Mouse (Mus musculus) spleen, embryonic (tissue): Measurements from ENCODE around the gene Msantd4.
"Not testable (repeated sequence)": the region's sequence is repeated elsewhere in the genome, so short reads cannot be mapped to it uniquely, and the experiment has no call there.

Experiments used
- CTCF ChIA-PET: fragments of 350-600 bp; sonication (Branson Sonifier 250); formaldehyde crosslinking; loops from one replicate; lab custom pipeline; 2022; lab: Charles Lee

The Msantd4 gene

GRCm38 (mm10) chr9:4375828-4376639, at the start of gene Msantd4:
TSS of gene Msantd4 (plus strand) at chr9:4376562.
- CTCF ChIA-PET: no interaction called here

- CTCF ChIA-PET: no interaction called here
Observed at GRCm38 (mm10) chr9:4353163-4353562, 23.2 kb upstream of the Msantd4 start.

DNA sequence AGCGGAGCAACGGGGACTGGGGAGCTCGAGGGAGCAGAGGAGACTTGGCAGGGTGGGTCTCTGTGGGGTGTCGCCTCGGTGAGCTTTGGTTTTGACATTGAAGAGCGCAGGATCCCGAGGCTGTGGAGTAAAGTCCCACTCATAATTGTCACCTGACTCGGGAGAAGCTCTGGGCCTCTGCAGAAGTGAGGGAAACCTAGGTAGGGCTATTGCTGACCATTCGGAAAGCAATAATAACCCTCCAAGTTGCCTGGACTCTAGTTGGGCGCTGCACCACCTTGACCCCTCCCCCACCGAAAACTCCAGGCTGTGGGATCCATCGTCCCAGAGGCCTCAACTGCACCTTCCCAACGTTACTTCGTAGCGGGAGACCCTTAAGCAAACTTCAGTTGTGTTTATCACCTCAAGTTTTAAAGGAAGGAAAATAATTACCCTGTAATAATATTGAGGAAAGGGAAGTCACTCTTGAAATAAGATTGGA, 318 bp downstream of the Msantd4 start:
- CTCF ChIA-PET: no interaction called here

DNA sequence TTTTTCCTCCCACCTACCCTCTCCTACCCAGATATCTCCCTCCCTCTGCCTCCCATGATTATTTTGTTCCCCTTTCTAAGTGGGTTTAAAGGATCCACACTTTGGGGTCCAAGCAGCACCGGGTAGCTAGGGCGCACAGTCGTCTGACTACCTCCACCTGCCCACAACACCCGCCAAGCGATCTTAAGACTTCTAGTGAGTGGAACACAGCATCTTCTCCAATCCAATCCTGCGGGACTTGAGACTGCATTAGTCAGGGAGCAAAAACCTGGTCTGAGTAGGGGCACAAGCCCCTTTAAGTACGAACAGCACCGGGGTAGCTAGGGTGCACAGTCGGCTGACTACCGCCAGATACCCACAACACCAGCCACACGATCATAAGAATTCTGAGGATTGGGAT, 24.4 kb downstream of the Msantd4 start:
- CTCF ChIA-PET: not testable (repeated sequence)
